Mouse (Mus musculus): ENCODE results near the gene Hmg20b. TPM values are rescaled to one million over a fixed set of nuclear protein-coding genes. Genes with fewer than 3 reads are reported as not detected.

The Hmg20b gene
- total and polyA plus RNA-seq, 2 experiments from 2014 or later, result 15.1 to 25.2 TPM

- peak; percentile 100 for DNase-seq
- H3K9ac ChIP-seq, result peak overlapping the region; percentile 81
- WGBS, result 1% methylated on average over 45 of the region's 46 CpGs
- H3K9me3 ChIP-seq (ENCODE audit: low read length), result no peaks in the 10 kb centered on the region
- peaks cover 11% of the 10 kb centered on the region; the same call in 1 of the 2 replicates for H3K36me3 ChIP-seq (ENCODE audit: insufficient read depth)
- TF ChIP-seq CTCF (IDR thresholded peaks at IDR 0.05; ENCODE audit: low read depth), result peak; percentile 32; the same call in 1 of the 2 replicates
- no peaks in the 10 kb centered on the region for H3K27me3 ChIP-seq (ENCODE audit: insufficient read depth, low read length)
- peaks cover 22% of the 10 kb centered on the region for H3K4me1 ChIP-seq (ENCODE audit: insufficient read depth)
- peak overlapping the region; percentile 71 for H3K4me3 ChIP-seq (ENCODE audit: low read depth, low read length)
- H3K4me2 ChIP-seq (ENCODE audit: low read depth), result peak overlapping the region; percentile 92
- ATAC-seq, result peak; percentile 98
- H3K27ac ChIP-seq (ENCODE audit: low read depth, low read length), result peak overlapping the region; percentile 87
Observed at GRCm38 (mm10) chr10:81378553-81379182, 28.4 kb upstream of the Hmg20b start.

- H3K36me3 ChIP-seq (ENCODE audit: insufficient read depth), result peaks cover 18% of the 10 kb centered on the region; the same call in 1 of the 2 replicates
- no peaks in the 10 kb centered on the region for H3K27me3 ChIP-seq (ENCODE audit: insufficient read depth, low read length)
- peak within 1 kb of the TSS; percentile 71 for H3K4me3 ChIP-seq (ENCODE audit: low read depth, low read length)
- H3K27ac ChIP-seq (ENCODE audit: low read depth, low read length), result peak within 1 kb of the TSS; percentile 87
- TF ChIP-seq CTCF (IDR thresholded peaks at IDR 0.05; ENCODE audit: low read depth), result no peak
- peak within 1 kb of the TSS; percentile 92 for H3K4me2 ChIP-seq (ENCODE audit: low read depth)
- 2% methylated on average over 57 of the region's 59 CpGs for WGBS
- DNase-seq (no peak), ATAC-seq (no peak)
- H3K9me3 ChIP-seq (ENCODE audit: low read length), result no peaks in the 10 kb centered on the region
- peak within 1 kb of the TSS; percentile 81 for H3K9ac ChIP-seq
- H3K4me1 ChIP-seq (ENCODE audit: insufficient read depth), result peaks cover 22% of the 10 kb centered on the region
Observed at GRCm38 (mm10) chr10:81377793-81378552, 27.7 kb upstream of the Hmg20b start, which contains the start of gene Fzr1. Gene Fzr1, minus strand, starts transcription at chr10:81378516.

- DNase-seq, result no peak
- Histone ChIP-seq H3K4me3 (ENCODE audit: low read depth, low read length) (peak overlapping the region; percentile 71), H3K27ac (ENCODE audit: low read depth, low read length) (peak overlapping the region; percentile 87; the same call in 1 of the 2 replicates), H3K9ac (peak overlapping the region; percentile 81), H3K27me3 (ENCODE audit: insufficient read depth, low read length) (no peaks in the 10 kb centered on the region), H3K9me3 (ENCODE audit: low read length) (no peaks in the 10 kb centered on the region), H3K36me3 (ENCODE audit: insufficient read depth) (peaks cover 24% of the 10 kb centered on the region; the same call in 1 of the 2 replicates), H3K4me2 (ENCODE audit: low read depth) (peak overlapping the region; percentile 92), H3K4me1 (ENCODE audit: insufficient read depth) (peaks cover 22% of the 10 kb centered on the region)
- ATAC-seq, result no peak
- no peak for TF ChIP-seq CTCF (IDR thresholded peaks at IDR 0.05; ENCODE audit: low read depth)
- WGBS, result 61% methylated on average over 2 of the region's 2 CpGs
Observed at GRCm38 (mm10) chr10:81377362-81377664, 27.0 kb upstream of the Hmg20b start.

GRCm38 (mm10) chr10:81376561-81377361, 26.5 kb upstream of the Hmg20b start:
- peaks cover 22% of the 10 kb centered on the region for H3K4me1 ChIP-seq (ENCODE audit: insufficient read depth)
- ATAC-seq (no peak), DNase-seq (no peak)
- H3K9me3 ChIP-seq (ENCODE audit: low read length), result no peaks in the 10 kb centered on the region
- H3K36me3 ChIP-seq (ENCODE audit: insufficient read depth), result peaks cover 24% of the 10 kb centered on the region; the same call in 1 of the 2 replicates
- H3K27me3 ChIP-seq (ENCODE audit: insufficient read depth, low read length), result no peaks in the 10 kb centered on the region
- WGBS, result 40% methylated on average over 6 of the region's 6 CpGs
- H3K27ac ChIP-seq (ENCODE audit: low read depth, low read length), result no peak overlapping the region
- TF ChIP-seq CTCF (IDR thresholded peaks at IDR 0.05; ENCODE audit: low read depth), result 0 out of 2 replicates have a peak, but pooled peaks have one; percentile 28
- peak overlapping the region; percentile 71 for H3K4me3 ChIP-seq (ENCODE audit: low read depth, low read length)
- H3K9ac ChIP-seq, result peak overlapping the region; percentile 28; the same call in 1 of the 2 replicates
- H3K4me2 ChIP-seq (ENCODE audit: low read depth), result peak overlapping the region; percentile 92

- no peaks in the 10 kb centered on the region for H3K9me3 ChIP-seq (ENCODE audit: low read length)
- H3K9ac ChIP-seq, result no peak overlapping the region
- DNase-seq (no peak), ATAC-seq (no peak)
- WGBS, result 91% methylated on average over 10 of the region's 10 CpGs
- peaks cover 22% of the 10 kb centered on the region for H3K4me1 ChIP-seq (ENCODE audit: insufficient read depth)
- H3K27me3 ChIP-seq (ENCODE audit: insufficient read depth, low read length), result no peaks in the 10 kb centered on the region
- no peak overlapping the region for H3K27ac ChIP-seq (ENCODE audit: low read depth, low read length)
- peaks cover 38% of the 10 kb centered on the region for H3K36me3 ChIP-seq (ENCODE audit: insufficient read depth)
- H3K4me3 ChIP-seq (ENCODE audit: low read depth, low read length), result no peak overlapping the region
- no peak for TF ChIP-seq CTCF (IDR thresholded peaks at IDR 0.05; ENCODE audit: low read depth)
- H3K4me2 ChIP-seq (ENCODE audit: low read depth), result no peak overlapping the region
Observed at GRCm38 (mm10) chr10:81375322-81375721, 25.0 kb upstream of the Hmg20b start.

- no peak for DNase-seq
- 0 out of 2 replicates have a peak, but pooled peaks cover 7% of the 10 kb centered on the region for H3K27me3 ChIP-seq (ENCODE audit: insufficient read depth, low read length)
- H3K27ac ChIP-seq (ENCODE audit: low read depth, low read length), result no peak overlapping the region
- H3K36me3 ChIP-seq (ENCODE audit: insufficient read depth), result peaks cover 63% of the 10 kb centered on the region
- no peak overlapping the region for H3K9ac ChIP-seq
- H3K4me3 ChIP-seq (ENCODE audit: low read depth, low read length), result no peak overlapping the region
- H3K4me2 ChIP-seq (ENCODE audit: low read depth), result no peak overlapping the region
- TF ChIP-seq CTCF (IDR thresholded peaks at IDR 0.05; ENCODE audit: low read depth), result no peak
- ATAC-seq, result no peak
- 73% methylated on average over 6 of the region's 6 CpGs for WGBS
- H3K9me3 ChIP-seq (ENCODE audit: low read length), result no peaks in the 10 kb centered on the region
- 0 out of 2 replicates have a peak, but pooled peaks cover 4% of the 10 kb centered on the region for H3K4me1 ChIP-seq (ENCODE audit: insufficient read depth)
Observed at GRCm38 (mm10) chr10:81367207-81367495, 16.9 kb upstream of the Hmg20b start.
